Mouse (Mus musculus) gastrocnemius, postnatal 14 days (tissue): ENCODE results near the gene Wasf2. TPM values are rescaled to one million over a fixed set of nuclear protein-coding genes. Genes with fewer than 3 reads are reported as not detected.

Source experiments
- DNase-seq: peaks from one replicate; pipeline ENCODE4 v3.0.0; 2021; ENCODE audit warnings: mixed read lengths
- intact Hi-C: fragments of 180-260 bp; cut with DNase I; formaldehyde crosslinking; loops from one replicate; pipeline ENCODE4 v1.15.1; 2025; ENCODE audit warnings: low total_unique reads
- total RNA-seq, 2 experiments: library from RNA; stranded (reverse); gene quantifications; 2 replicates each; pipeline ENCODE4 v1.2.3; 2021

Wasf2 gene
- total RNA-seq, 2 experiments from 2014 or later: 53.8 to 63.9 TPM

GRCm38 (mm10) chr4:133213661-133214060, 83.4 kb downstream of the Wasf2 start:
- no peak for DNase-seq
- intact Hi-C loops: no loop called here

GRCm38 (mm10) chr4:133217641-133218040, 87.3 kb downstream of the Wasf2 start:
- intact Hi-C loops: loop anchor here (5.0 kb wide), 1 partner anchor 80 kb away; no protein-coding TSS in a partner anchor
- no peak for DNase-seq

- DNase-seq: no peak
- intact Hi-C loops: loop anchor here (5.0 kb wide), 1 partner anchor 79 kb away; no protein-coding TSS in a partner anchor
Measured at GRCm38 (mm10) chr4:133218745-133219144, 88.4 kb downstream of the Wasf2 start.

- intact Hi-C loops: loop anchor here (10.0 kb wide), 1 partner anchor 204 kb away; no protein-coding TSS in a partner anchor
- DNase-seq: no peak
Measured at GRCm38 (mm10) chr4:133220656-133221055, 90.4 kb downstream of the Wasf2 start.

- DNase-seq: no peak
- intact Hi-C loops: loop anchor here (10.0 kb wide), 1 partner anchor 203 kb away; no protein-coding TSS in a partner anchor
Measured at GRCm38 (mm10) chr4:133221701-133222100, 91.4 kb downstream of the Wasf2 start.

GRCm38 (mm10) chr4:133223875-133224274, 93.6 kb downstream of the Wasf2 start:
- no peak for DNase-seq
- intact Hi-C loops: loop anchor here (10.0 kb wide), 1 partner anchor 201 kb away; no protein-coding TSS in a partner anchor

- peak; percentile 44 for DNase-seq
- intact Hi-C loops: loop anchor here (10.0 kb wide), 1 partner anchor 199 kb away; no protein-coding TSS in a partner anchor
Measured at GRCm38 (mm10) chr4:133226073-133226472, 95.8 kb downstream of the Wasf2 start.

GRCm38 (mm10) chr4:133227636-133228035, 97.3 kb downstream of the Wasf2 start:
- intact Hi-C loops: loop anchor here (10.0 kb wide), 1 partner anchor 197 kb away; no protein-coding TSS in a partner anchor
- DNase-seq: no peak

- DNase-seq: no peak
- intact Hi-C loops: loop anchor here (10.0 kb wide), 1 partner anchor 195 kb away; no protein-coding TSS in a partner anchor
Measured at GRCm38 (mm10) chr4:133229582-133229981, 99.3 kb downstream of the Wasf2 start.

- DNase-seq: no peak
Measured at GRCm38 (mm10) chr4:133233285-133233976, 103.1 kb downstream of the Wasf2 start.

GRCm38 (mm10) chr4:133234771-133235170, 104.5 kb downstream of the Wasf2 start:
- intact Hi-C loops: loop anchor here (5.0 kb wide), 1 partner anchor 63 kb away; no protein-coding TSS in a partner anchor
- DNase-seq: no peak

More at GRCm38 (mm10) chr4:133233285-133233976, 103.1 kb downstream of the Wasf2 start:
- intact Hi-C loops: loop anchor here (5.0 kb wide), 1 partner anchor 64 kb away; no protein-coding TSS in a partner anchor

- intact Hi-C loops: no loop called here
- DNase-seq: no peak
Measured at GRCm38 (mm10) chr4:133235415-133235814, 105.1 kb downstream of the Wasf2 start.

GRCm38 (mm10) chr4:133237911-133238310, 107.6 kb downstream of the Wasf2 start:
- intact Hi-C loops: no loop called here
- DNase-seq: no peak

- peak; percentile 82 for DNase-seq
- intact Hi-C loops: no loop called here
Measured at GRCm38 (mm10) chr4:133240490-133240921, 110.2 kb downstream of the Wasf2 start, which contains the start of gene Map3k6. TSS of gene Map3k6 (plus strand) at chr4:133240818.

GRCm38 (mm10) chr4:133240934-133241908, 110.9 kb downstream of the Wasf2 start:
- intact Hi-C loops: no loop called here
- peak; percentile 90 for DNase-seq

GRCm38 (mm10) chr4:133241910-133242309, 111.6 kb downstream of the Wasf2 start:
- no peak for DNase-seq
- intact Hi-C loops: no loop called here

- intact Hi-C loops: no loop called here
- no peak for DNase-seq
Measured at GRCm38 (mm10) chr4:133242710-133243109, 112.4 kb downstream of the Wasf2 start.

- intact Hi-C loops: no loop called here
- DNase-seq: no peak
Measured at GRCm38 (mm10) chr4:133243538-133243937, 113.2 kb downstream of the Wasf2 start.

GRCm38 (mm10) chr4:133244289-133244688, 114.0 kb downstream of the Wasf2 start:
- intact Hi-C loops: no loop called here
- DNase-seq: no peak
